Mouse (Mus musculus): ENCODE results near the gene Fbxw13.
"Not testable (repeated sequence)": the region's sequence is repeated elsewhere in the genome, so short reads cannot be mapped to it uniquely, and the experiment has no call there.

Fbxw13 gene

DNA sequence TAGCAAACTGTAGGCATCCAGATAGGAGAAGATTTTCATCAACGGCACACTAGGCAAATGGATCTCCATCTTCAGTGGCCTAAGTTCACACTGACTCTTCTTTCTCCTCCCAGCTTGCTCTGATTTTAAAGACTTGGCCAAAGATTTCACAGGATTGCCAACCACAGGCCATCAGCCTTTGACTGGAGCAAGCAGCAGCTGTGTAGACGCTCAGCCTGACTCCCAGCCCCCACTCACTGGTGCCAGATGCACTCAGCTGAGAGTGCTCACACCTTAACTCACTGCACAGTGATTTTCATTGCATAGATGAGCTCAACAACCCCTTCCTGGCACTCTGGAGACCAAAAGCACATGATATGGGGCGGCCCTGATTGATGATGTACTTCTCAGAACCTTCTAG is at the start of gene Fbxw13:
Gene Fbxw13 (minus strand): TSS at position 101 of the 400 bp plus-strand sequence.
- not testable (repeated sequence) for DNase-seq (ENCODE audit: low read depth, low spot score)

DNA sequence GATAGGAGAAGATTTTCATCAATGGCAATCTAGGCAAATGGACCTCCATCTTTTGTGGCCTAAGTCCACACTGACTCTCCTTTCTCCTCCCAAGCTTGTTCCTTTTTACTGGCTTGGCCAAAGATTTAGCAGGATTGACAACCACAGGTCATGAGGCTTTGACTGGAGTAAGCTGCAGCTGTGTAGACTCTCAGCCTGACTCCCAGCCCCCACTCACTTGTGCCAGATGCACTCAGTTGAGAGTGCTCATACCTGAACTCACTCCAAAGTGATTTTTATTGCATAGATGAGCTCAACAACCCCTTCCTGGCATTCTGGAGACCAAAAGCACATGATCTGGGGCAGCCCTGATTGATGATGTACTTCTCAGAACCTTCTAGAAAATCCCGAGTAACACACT is 38.9 kb upstream of the Fbxw13 start, which contains the start of gene Fbxw20:
Gene Fbxw20 (minus strand): TSS at position 101 of the 400 bp plus-strand sequence.
- no peak for DNase-seq (ENCODE audit: low read depth, low spot score)

DNA sequence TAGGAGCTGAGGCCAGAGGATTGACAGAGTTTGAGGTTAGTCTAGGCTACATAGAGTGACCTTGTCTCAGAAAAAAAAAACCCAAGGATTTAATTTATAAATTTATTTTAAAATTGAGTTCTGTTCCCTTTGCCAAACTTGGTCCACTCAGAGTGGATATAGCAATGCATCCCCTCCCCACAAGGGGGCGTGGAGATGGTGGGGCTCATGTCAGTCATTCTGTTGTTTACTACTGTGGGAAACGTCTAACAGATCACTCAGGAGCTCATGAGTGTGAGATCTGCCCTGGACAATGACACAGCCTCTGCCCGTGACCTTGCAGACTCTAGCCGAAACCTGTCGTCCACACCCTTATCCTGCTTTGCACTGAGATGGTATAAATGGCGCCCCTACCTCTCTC is 22.7 kb upstream of the Fbxw13 start:
- peak; percentile 52 for DNase-seq (ENCODE audit: low read depth, low spot score)

DNA sequence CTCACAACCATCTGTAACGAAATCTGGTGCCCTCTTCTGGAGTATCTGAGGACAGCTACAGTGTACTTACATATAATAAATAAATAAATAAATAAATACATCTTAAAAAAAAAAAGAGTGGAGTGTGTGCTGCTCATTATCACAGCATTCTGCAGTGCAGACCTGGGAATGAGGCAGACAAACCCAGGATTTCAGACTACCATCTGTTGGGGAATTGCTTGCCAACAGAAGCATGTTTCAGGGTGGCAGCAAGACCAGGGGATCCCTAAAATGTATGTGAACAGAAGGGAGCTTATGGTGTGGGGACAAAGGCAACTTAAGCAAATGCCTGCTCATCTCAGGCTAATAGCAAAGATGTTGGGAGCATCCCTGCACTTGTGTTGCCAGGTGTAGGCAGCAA is 5.6 kb upstream of the Fbxw13 start:
- DNase-seq (ENCODE audit: low read depth, low spot score), result not testable (repeated sequence)

DNA sequence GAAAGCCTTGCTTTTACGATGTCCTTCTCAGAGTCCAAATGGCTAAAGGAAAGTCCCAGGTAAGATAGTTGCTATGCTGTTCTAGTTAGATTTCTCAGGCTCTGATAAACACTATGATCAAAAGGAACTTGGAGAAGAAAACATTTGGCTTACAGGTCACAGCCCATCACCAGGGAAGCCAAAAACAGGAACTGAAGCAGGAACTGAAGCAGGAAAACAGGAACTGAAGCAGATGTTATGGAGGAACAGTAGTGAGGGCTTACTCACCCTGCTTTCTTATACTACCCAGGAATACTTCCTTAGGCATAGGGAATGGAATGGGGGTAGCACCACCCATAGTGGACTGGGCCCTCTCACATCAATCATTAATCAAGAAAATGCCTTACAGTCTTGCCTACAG is 4.6 kb upstream of the Fbxw13 start:
- no peak for DNase-seq (ENCODE audit: low read depth, low spot score)

DNA sequence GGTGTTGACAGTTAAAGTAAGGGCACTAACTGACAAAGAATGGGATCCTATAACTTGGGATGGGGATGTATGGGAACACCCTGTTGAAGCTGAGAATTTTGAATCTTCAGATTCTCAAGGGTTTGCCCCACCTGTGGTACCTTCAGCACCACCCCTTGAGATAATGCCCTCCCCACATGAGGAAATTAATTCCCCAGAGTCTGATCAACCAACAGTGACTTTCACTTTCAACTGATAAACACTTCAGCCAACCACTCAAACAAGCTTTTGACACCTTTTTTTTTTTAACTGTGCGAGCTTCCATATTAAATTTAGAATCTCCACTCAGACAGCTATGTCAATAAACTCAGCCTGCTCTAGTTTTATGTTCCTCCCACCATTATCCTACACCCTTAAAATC is 3.6 kb upstream of the Fbxw13 start:
- DNase-seq (ENCODE audit: low read depth, low spot score), result no peak

DNA sequence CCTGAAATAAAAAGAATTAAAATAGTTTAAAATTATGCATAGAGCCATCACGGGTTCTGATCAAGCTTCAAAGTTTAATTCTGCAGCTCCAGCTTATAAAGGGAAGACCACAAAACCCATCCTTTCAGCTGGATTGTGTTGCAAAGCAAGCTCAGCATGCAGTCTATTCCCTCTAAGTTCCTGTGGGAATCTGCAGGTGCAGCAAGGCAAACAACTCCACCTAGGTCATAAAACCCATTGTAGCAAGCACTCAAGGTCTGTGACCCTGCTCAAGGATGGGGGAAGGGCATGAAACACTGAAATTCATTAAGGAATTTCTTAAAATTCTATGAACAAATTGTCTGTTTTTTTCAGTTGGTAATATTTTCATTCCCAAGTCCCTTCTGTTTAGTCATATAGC is 18.6 kb downstream of the Fbxw13 start:
- peak; percentile 96 for DNase-seq (ENCODE audit: low read depth, low spot score)

DNA sequence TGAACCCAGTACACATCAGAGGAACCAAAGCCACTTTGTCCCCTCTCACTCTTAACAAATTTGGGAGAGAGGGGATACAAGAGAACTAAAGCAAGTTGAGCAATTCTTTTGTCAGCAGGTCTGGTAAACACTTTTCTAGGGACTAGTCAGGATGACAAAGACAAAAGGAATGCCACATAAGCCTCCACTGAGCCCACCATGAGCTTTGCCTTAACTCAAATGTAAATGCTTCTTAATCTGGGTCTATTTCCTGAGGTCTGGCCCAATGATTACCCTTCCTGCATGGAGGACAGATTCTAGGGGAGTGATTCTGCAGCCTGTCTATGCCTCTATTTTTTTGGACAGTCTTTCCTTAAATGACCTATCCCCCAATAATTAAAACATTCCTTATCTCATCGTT is 19.5 kb downstream of the Fbxw13 start:
- peak; percentile 91 for DNase-seq (ENCODE audit: low read depth, low spot score)

DNA sequence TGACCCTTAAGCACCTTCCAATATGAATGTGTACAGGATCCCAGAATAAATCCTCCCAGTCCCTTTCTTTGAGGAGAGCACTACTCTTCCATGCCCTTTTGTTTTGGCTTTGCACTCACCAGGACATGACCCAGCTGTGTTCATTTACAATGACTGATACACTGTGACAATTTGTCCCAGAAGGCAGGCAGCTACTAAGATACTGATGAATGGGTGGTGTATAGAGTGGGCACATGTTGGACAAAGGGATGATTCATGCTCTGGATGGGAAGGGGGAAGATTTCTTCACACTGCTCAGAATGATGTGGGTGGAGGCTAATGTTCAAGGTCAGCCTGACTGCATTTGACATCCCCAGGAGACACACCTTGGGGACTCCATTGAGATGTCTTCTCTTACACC is 28.5 kb downstream of the Fbxw13 start:
- peak; percentile 13 for DNase-seq (ENCODE audit: low read depth, low spot score)

DNA sequence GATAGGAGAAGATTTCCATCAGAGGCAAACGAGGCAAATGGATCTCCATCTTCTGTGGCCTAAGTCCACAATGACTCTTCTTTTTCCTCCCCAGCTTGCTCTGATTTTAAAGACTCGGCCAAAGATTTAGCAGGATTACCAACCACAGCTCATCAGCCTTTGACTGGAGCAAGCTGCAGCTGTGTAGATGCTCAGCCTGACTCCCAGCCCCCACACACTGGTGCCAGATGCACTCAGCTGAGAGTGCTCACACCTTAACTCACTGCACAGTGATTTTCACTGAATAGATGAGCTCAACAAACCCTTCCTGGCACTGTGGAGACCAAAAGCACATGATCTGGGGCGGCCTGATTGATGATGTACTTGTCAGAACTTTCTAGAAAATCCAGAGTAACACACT is 33.8 kb downstream of the Fbxw13 start, which contains the start of gene Fbxw21:
Gene Fbxw21 (minus strand): TSS at position 101 of the 400 bp plus-strand sequence.
- DNase-seq (ENCODE audit: low read depth, low spot score), result no peak

DNA sequence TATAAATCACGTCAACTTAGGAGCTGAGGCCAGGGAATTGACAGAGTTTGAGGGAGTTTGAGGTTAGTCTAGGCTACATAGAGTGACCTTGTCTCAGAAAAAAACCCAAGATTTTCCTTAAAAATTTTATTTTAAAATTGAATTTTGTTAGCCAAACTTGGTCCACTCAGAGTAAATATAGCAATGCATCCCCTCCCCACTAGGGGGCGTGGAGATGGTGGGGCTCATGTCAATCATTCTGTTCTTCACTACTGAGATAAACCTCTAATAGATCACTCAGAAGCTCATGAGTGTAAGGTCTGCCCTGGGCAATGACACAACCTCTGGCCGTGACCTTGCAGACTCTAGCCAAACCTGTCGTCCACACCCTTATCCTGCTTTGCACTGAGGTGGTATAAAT is 55.4 kb downstream of the Fbxw13 start:
- not testable (repeated sequence) for DNase-seq (ENCODE audit: low read depth, low spot score)

DNA sequence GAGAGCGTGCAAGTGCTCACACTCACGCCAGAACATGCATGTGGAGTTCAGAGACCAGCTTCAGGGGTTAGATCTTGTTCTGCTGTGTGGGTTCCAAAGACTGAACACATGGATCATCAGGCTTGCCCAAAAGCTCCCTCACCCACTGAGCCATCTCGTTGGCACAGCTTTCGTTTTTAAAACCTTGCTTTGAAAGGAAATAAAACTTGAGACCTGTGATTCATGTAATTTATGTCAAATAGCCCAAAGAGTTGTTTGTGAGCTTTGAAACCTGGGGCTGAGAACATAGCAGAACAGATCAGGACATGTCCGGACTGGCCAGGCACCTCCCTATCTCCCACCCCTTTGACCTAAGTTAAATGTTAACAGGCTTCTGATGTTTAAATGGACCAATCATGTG is 65.7 kb downstream of the Fbxw13 start:
- no peak for DNase-seq (ENCODE audit: low read depth, low spot score)

Measured in R1 (cell line).